Mouse (Mus musculus): ENCODE measurements around the gene Gm17349. TPM values are rescaled to one million over a fixed set of nuclear protein-coding genes. Genes with fewer than 3 reads are reported as not detected.

The Gm17349 gene
- total and polyA plus RNA-seq, 3 experiments: 2.1 TPM; not detected in 2

- no peaks in the 10 kb centered on the region for H3K9me3 ChIP-seq (replicated peaks; ENCODE audit: insufficient read depth, low read length)
- TF ChIP-seq CTCF (IDR thresholded peaks at IDR 0.05 in 2 of 3, conservative IDR thresholded peaks at IDR 0.05 in 1 of 3; ENCODE audit: control insufficient read depth in 1 of 3, insufficient read depth in 1 of 3, low read depth in 2 of 3, low read length in 3 of 3, poor library complexity in 1 of 3, severe bottlenecking in 1 of 3): no peak
- no peak for TF ChIP-seq MEF2A (IDR thresholded peaks at IDR 0.05; ENCODE audit: extremely low read depth, insufficient replicate concordance, low read depth, low read length, poor library complexity, severe bottlenecking)
- TF ChIP-seq JUND (IDR thresholded peaks at IDR 0.05; ENCODE audit: low read depth, low read length): no peak
- no peak for TF ChIP-seq CHD1 (IDR thresholded peaks at IDR 0.05; ENCODE audit: low read depth, low read length)
- TF ChIP-seq NELFE (IDR thresholded peaks at IDR 0.05; ENCODE audit: low read depth, low read length): no peak
- no peak for TF ChIP-seq NRF1 (IDR thresholded peaks at IDR 0.05; ENCODE audit: insufficient read depth, low read depth, low read length, poor library complexity, severe bottlenecking)
- no peak for TF ChIP-seq ELF1 (IDR thresholded peaks at IDR 0.05; ENCODE audit: low read depth, low read length)
- TF ChIP-seq HCFC1 (IDR thresholded peaks at IDR 0.05; ENCODE audit: low read depth, low read length): no peak
- no peak for TF ChIP-seq SMC3 (IDR thresholded peaks at IDR 0.05; ENCODE audit: low read depth, low read length)
- TF ChIP-seq MYB (IDR thresholded peaks at IDR 0.05; ENCODE audit: low read depth, low read length): no peak
- no peak for TF ChIP-seq UBTF (IDR thresholded peaks at IDR 0.05; ENCODE audit: borderline replicate concordance, insufficient read depth, low read depth, low read length)
- no peak for TF ChIP-seq CHD2 (IDR thresholded peaks at IDR 0.05; ENCODE audit: low read length)
- TF ChIP-seq MAX (IDR thresholded peaks at IDR 0.05; ENCODE audit: low read length): no peak
- TF ChIP-seq POLR2AphosphoS2 (IDR thresholded peaks at IDR 0.05; ENCODE audit: low read length): no peak
- TF ChIP-seq TAL1 (IDR thresholded peaks at IDR 0.05; ENCODE audit: low read length): no peak
- no peak for TF ChIP-seq POLR2AphosphoS5 (IDR thresholded peaks at IDR 0.05; ENCODE audit: borderline replicate concordance, low read depth, low read length)
- no peak for TF ChIP-seq ZKSCAN1 (IDR thresholded peaks at IDR 0.05; ENCODE audit: low read depth, low read length)
- H3K27me3 ChIP-seq (ENCODE audit: control insufficient read depth in 1 of 2, insufficient read depth in 2 of 2, low read length in 2 of 2): peaks cover 0 to 2% of the 10 kb centered on the region in 2 experiments; a peak in 2 of 4 replicates
- H3K9ac ChIP-seq (ENCODE audit: control insufficient read depth, low read depth, low read length, poor library complexity, severe bottlenecking): no peak overlapping the region
- H3K4me1 ChIP-seq (ENCODE audit: control insufficient read depth in 1 of 2, insufficient read depth in 2 of 2, low read length in 2 of 2): peaks cover 4 to 6% of the 10 kb centered on the region in 2 experiments; a peak in 3 of 4 replicates
- H3K36me3 ChIP-seq (ENCODE audit: control insufficient read depth in 1 of 2, insufficient read depth in 2 of 2, low read length in 2 of 2): peaks cover 0 to 12% of the 10 kb centered on the region in 2 experiments; a peak in 2 of 4 replicates
- H3K4me3 ChIP-seq (ENCODE audit: control insufficient read depth in 1 of 2, insufficient read depth in 1 of 2, low read depth in 2 of 2, low read length in 2 of 2): no peak overlapping the region
- H3K79me2 ChIP-seq (ENCODE audit: control insufficient read depth, insufficient read depth, low read length, poor library complexity): peaks cover 5% of the 10 kb centered on the region
- no peak overlapping the region for H3K27ac ChIP-seq (ENCODE audit: control insufficient read depth, low read depth, low read length)
- no peak for DNase-seq (ENCODE audit: low read depth, low spot score)
Observed at GRCm38 (mm10) chr15:99655956-99656355, 49.3 kb downstream of the Gm17349 start.

GRCm38 (mm10) chr15:99653876-99654275 is 51.4 kb downstream of the Gm17349 start:
- peaks cover 25% of the 10 kb centered on the region for H3K79me2 ChIP-seq (ENCODE audit: control insufficient read depth, insufficient read depth, low read length, poor library complexity)
- TF ChIP-seq CTCF (IDR thresholded peaks at IDR 0.05 in 2 of 3, conservative IDR thresholded peaks at IDR 0.05 in 1 of 3; ENCODE audit: control insufficient read depth in 1 of 3, insufficient read depth in 1 of 3, low read depth in 2 of 3, low read length in 3 of 3, poor library complexity in 1 of 3, severe bottlenecking in 1 of 3) (no peak), USF2 (IDR thresholded peaks at IDR 0.05; ENCODE audit: borderline replicate concordance in 1 of 2, insufficient read depth in 1 of 2, low read depth in 1 of 2, low read length in 2 of 2) (no peak), GABPA (IDR thresholded peaks at IDR 0.05; ENCODE audit: low read depth, low read length) (no peak), POLR2AphosphoS5 (IDR thresholded peaks at IDR 0.05; ENCODE audit: borderline replicate concordance, low read depth, low read length) (no peak), MEF2A (IDR thresholded peaks at IDR 0.05; ENCODE audit: extremely low read depth, insufficient replicate concordance, low read depth, low read length, poor library complexity, severe bottlenecking) (no peak), UBTF (IDR thresholded peaks at IDR 0.05; ENCODE audit: borderline replicate concordance, insufficient read depth, low read depth, low read length) (no peak), SMC3 (IDR thresholded peaks at IDR 0.05; ENCODE audit: low read depth, low read length) (no peak)
- DNase-seq (ENCODE audit: low read depth, low spot score): no peak
- H3K4me1 ChIP-seq (ENCODE audit: control insufficient read depth in 1 of 2, insufficient read depth in 2 of 2, low read length in 2 of 2): peaks cover 10 to 20% of the 10 kb centered on the region in 2 experiments
- no peak overlapping the region for H3K9ac ChIP-seq (ENCODE audit: control insufficient read depth, low read depth, low read length, poor library complexity, severe bottlenecking)
- no peak overlapping the region for H3K27ac ChIP-seq (ENCODE audit: control insufficient read depth, low read depth, low read length)
- H3K9me3 ChIP-seq (replicated peaks; ENCODE audit: insufficient read depth, low read length): no peaks in the 10 kb centered on the region
- peaks cover 0 to 26% of the 10 kb centered on the region in 2 experiments; a peak in 3 of 4 replicates for H3K36me3 ChIP-seq (ENCODE audit: control insufficient read depth in 1 of 2, insufficient read depth in 2 of 2, low read length in 2 of 2)
- H3K27me3 ChIP-seq (ENCODE audit: control insufficient read depth in 1 of 2, insufficient read depth in 2 of 2, low read length in 2 of 2): peaks cover 0 to 2% of the 10 kb centered on the region in 2 experiments; a peak in 2 of 4 replicates
- no peak overlapping the region for H3K4me3 ChIP-seq (ENCODE audit: control insufficient read depth in 1 of 2, insufficient read depth in 1 of 2, low read depth in 2 of 2, low read length in 2 of 2)

Measured in MEL (cell line).